In the genomic region with DNA sequence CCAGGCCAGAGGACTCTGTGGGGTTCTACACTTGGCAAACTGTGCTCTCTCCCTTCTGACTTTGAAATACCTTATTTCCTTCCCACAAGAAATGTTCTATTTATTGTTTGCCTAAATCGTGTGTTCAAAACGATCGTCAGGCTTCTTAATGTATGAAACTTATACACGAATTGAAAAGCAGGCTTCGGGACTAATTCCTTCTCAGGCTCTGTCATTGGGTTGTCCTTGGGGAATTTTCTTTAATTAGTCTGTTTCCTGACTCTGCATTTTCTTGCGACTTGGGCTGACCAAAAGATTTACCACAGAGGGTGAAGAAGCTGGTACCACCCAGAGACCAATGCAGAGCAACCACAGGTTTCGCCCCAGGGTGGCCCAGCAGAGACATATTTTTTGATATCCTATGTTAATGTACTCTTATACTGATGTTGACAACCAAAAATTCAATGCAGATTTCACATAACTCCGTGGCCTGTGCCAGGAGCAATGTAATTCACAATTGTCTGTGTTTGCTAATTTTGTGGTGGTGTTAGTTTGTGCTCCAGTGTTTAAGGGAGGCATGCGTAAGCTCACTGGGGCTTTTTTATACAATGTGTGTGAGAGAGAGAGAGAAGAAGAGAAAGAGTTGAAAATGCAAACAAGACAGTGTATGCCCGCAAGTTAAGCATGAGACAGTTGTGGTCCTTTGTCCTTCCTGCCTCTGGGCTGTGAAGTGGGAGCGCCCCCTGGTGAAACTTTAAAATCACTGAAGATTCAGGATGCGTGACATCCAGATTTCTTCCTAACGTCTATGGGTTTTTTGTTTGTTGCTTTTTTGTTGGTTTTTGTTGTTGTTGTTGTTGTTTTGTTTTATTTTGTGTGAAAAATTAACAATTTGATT, we compare ENCODE assay signal across 8 mouse cellular contexts.
DNase-seq lines count a peak whose midpoint lies in the region; ATAC-seq lines count a peak whose summit lies in the region.

No protein-coding gene starts in this region.

- no peak overlapping the region for H3K9ac ChIP-seq in intestine, embryonic 14.5 days (ENCODE audit: low read length)
- no peak overlapping the region for H3K9ac ChIP-seq in intestine, embryonic 16.5 days (ENCODE audit: low read depth, low read length)
- H3K9ac ChIP-seq in forebrain, embryonic 14.5 days (ENCODE audit: low read length) = peak overlapping the region; percentile 41; the same call in 1 of the 2 replicates

- H3K4me1 ChIP-seq in intestine, embryonic 14.5 days (replicated peaks; ENCODE audit: control insufficient read depth, insufficient read depth, low read length) = no peaks in the 10 kb centered on the region
- no peaks in the 10 kb centered on the region for H3K4me1 ChIP-seq in intestine, embryonic 16.5 days (ENCODE audit: control insufficient read depth, insufficient read depth, low read length)
- peaks cover 30% of the 10 kb centered on the region for H3K4me1 ChIP-seq in forebrain, embryonic 14.5 days (ENCODE audit: control insufficient read depth, insufficient read depth, low read length)

- DNase-seq in intestine, embryonic 14.5 days (ENCODE audit: low spot score) = peak; percentile 73
- peak; percentile 23 for DNase-seq in c-Kit-positive CD71-negative TER-119-negative erythroid progenitor cells, embryonic 14.5 days (ENCODE audit: low read depth)
- peak; percentile 93 for DNase-seq in forebrain, embryonic 14.5 days (ENCODE audit: low spot score)
- DNase-seq in induced T-regulatory cell, adult 2 months (ENCODE audit: low read depth) = peak; percentile 45
- peak; percentile 74 to 79 for DNase-seq in left cerebral cortex, postnatal 10 days (ENCODE audit: extremely low spot score in 1 of 2, low spot score in 2 of 2)
- DNase-seq in naive thymus-derived CD4-positive, alpha-beta T cell, adult 2 months (ENCODE audit: low read depth) = peak; percentile 48
- peak; percentile 75 for DNase-seq in thymus, postnatal 4 days

- H3K27ac ChIP-seq in intestine, embryonic 14.5 days (ENCODE audit: low read depth) = no peak overlapping the region
- H3K27ac ChIP-seq in intestine, embryonic 16.5 days (ENCODE audit: low read length) = no peak overlapping the region
- H3K27ac ChIP-seq in forebrain, embryonic 14.5 days (ENCODE audit: low read depth, low read length) = peak overlapping the region; percentile 46

- WGBS in intestine, embryonic 14.5 days = 51% methylated on average over 13 of the region's 13 CpGs
- 53% methylated on average over 13 of the region's 13 CpGs for WGBS in intestine, embryonic 16.5 days
- 11% methylated on average over 13 of the region's 13 CpGs for WGBS in forebrain, embryonic 14.5 days

- H3K4me3 ChIP-seq in intestine, embryonic 14.5 days (ENCODE audit: low read depth, low read length) = no peak overlapping the region
- H3K4me3 ChIP-seq in intestine, embryonic 16.5 days (ENCODE audit: low read length) = no peak overlapping the region
- H3K4me3 ChIP-seq in forebrain, embryonic 14.5 days (ENCODE audit: low read depth, low read length) = no peak overlapping the region

- no peaks in the 10 kb centered on the region for H3K9me3 ChIP-seq in intestine, embryonic 14.5 days (ENCODE audit: control insufficient read depth, low read length)
- H3K9me3 ChIP-seq in intestine, embryonic 16.5 days (ENCODE audit: control insufficient read depth, low read length) = no peaks in the 10 kb centered on the region
- no peaks in the 10 kb centered on the region for H3K9me3 ChIP-seq in forebrain, embryonic 14.5 days (replicated peaks; ENCODE audit: control insufficient read depth, low read length)

- 0 out of 2 replicates have a peak, but pooled peaks have one; percentile 58 for ATAC-seq in intestine, embryonic 14.5 days (replicated peaks; ENCODE audit: low FRiP score, low TSS enrichment, low read depth)
- no peak for ATAC-seq in intestine, embryonic 16.5 days
- peak; percentile 82 for ATAC-seq in forebrain, embryonic 14.5 days

- H3K36me3 ChIP-seq in intestine, embryonic 14.5 days (ENCODE audit: control insufficient read depth, insufficient read depth, low read length) = no peaks in the 10 kb centered on the region
- no peaks in the 10 kb centered on the region for H3K36me3 ChIP-seq in intestine, embryonic 16.5 days (ENCODE audit: control insufficient read depth, insufficient read depth, low read length)
- H3K36me3 ChIP-seq in forebrain, embryonic 14.5 days (ENCODE audit: control insufficient read depth, insufficient read depth, low read length) = no peaks in the 10 kb centered on the region

- no peak overlapping the region for H3K4me2 ChIP-seq in intestine, embryonic 14.5 days (ENCODE audit: low read length)
- H3K4me2 ChIP-seq in intestine, embryonic 16.5 days (ENCODE audit: low read depth, low read length) = no peak overlapping the region
- no peak overlapping the region; the same call in 1 of the 2 replicates for H3K4me2 ChIP-seq in forebrain, embryonic 14.5 days (ENCODE audit: low read length)

- intact Hi-C loops in left cerebral cortex, postnatal 10 days (cut with DNase I) = loop anchor here (10.0 kb wide), 4 partner anchors 382 to 868 kb away; no protein-coding TSS in a partner anchor

- H3K27me3 ChIP-seq in intestine, embryonic 14.5 days (replicated peaks; ENCODE audit: control insufficient read depth, insufficient read depth, low read length) = 0 out of 2 replicates have a peak, but pooled peaks cover 14% of the 10 kb centered on the region
- no peaks in the 10 kb centered on the region; the same call in 1 of the 2 replicates for H3K27me3 ChIP-seq in intestine, embryonic 16.5 days (replicated peaks; ENCODE audit: control insufficient read depth, insufficient read depth, low read length)
- no peaks in the 10 kb centered on the region for H3K27me3 ChIP-seq in forebrain, embryonic 14.5 days (replicated peaks; ENCODE audit: control insufficient read depth, insufficient read depth, low read length)

Comparison
In these comparisons a context has a peak if more than half of its experiments do, and no peak if none do; other contexts are left out.
1. DNase-seq: peak in every context shown above with its lines; median percentile 93 in forebrain, embryonic 14.5 days; 76 in left cerebral cortex, postnatal 10 days; 75 in thymus, postnatal 4 days; 73 in intestine, embryonic 14.5 days; 48 in naive thymus-derived CD4-positive, alpha-beta T cell, adult 2 months; 45 in induced T-regulatory cell, adult 2 months; 23 in c-Kit-positive CD71-negative TER-119-negative erythroid progenitor cells, embryonic 14.5 days.